Mouse (Mus musculus) limb, embryonic 10.5 days (tissue): ENCODE results near the gene Slc37a1. TPM values are rescaled to one million over a fixed set of nuclear protein-coding genes. Genes with fewer than 3 reads are reported as not detected.

Experiments used
- DNase-seq: peaks from one replicate; pipeline ENCODE4 v3.0.0-alpha.2; 2017; ENCODE audit warnings: low spot score
- H3K27ac ChIP-seq: fragments of 300-500 bp; sonication (generic); 2 replicates; pipeline ENCODE4 v1.5.1; 2016; ENCODE audit warnings: mild to moderate bottlenecking
- H3K27me3 ChIP-seq: fragments of 300-500 bp; sonication (generic); 2 replicates; pipeline ENCODE4 v1.6.1; 2016; ENCODE audit warnings: low read depth, mild to moderate bottlenecking; ENCODE audit not compliant: poor library complexity, severe bottlenecking
- H3K36me3 ChIP-seq: fragments of 300-500 bp; sonication (generic); 2 replicates; pipeline ENCODE4 v1.6.1; 2016; ENCODE audit warnings: mild to moderate bottlenecking, moderate library complexity
- H3K4me1 ChIP-seq: fragments of 300-500 bp; sonication (generic); 2 replicates; pipeline ENCODE4 v1.6.1; 2016
- H3K4me3 ChIP-seq: fragments of 300-500 bp; sonication (generic); 2 replicates; pipeline ENCODE4 v1.5.1; 2016; ENCODE audit warnings: mild to moderate bottlenecking, moderate library complexity
- H3K9me3 ChIP-seq: fragments of 300-500 bp; sonication (generic); replicated peaks from 2 replicates; pipeline ENCODE4 v1.6.1; 2016; ENCODE audit warnings: mild to moderate bottlenecking
- WGBS: fragments of 180-500 bp; shearing (Covaris S2); methylation state at CpG from one replicate; pipeline ENCODE4 v1.1.7; 2016; 5-methylcytosine and 5-hydroxymethylcytosine counted together
- polyA plus RNA-seq: library from polyadenylated mRNA; unstranded; fragments of >200 nt; fragmentation: Nextera tagmentation; extraction: Ambion mirVana; gene quantifications from 2 replicates; pipeline ENCODE4 v1.2.1, GENCODE M21; 2016

Gene Slc37a1
- polyA plus RNA-seq, 1 experiment from 2014 or later = 4.1 TPM

- no peak overlapping the region for H3K27ac ChIP-seq
- H3K9me3 ChIP-seq = no peaks in the 10 kb centered on the region
- DNase-seq = no peak
- H3K4me3 ChIP-seq = no peak overlapping the region
- WGBS = 74% methylated on average over 3 of the region's 3 CpGs
- H3K4me1 ChIP-seq = peaks cover 39% of the 10 kb centered on the region
- peaks cover 39% of the 10 kb centered on the region for H3K27me3 ChIP-seq
- H3K36me3 ChIP-seq = no peaks in the 10 kb centered on the region
These were observed 14.1 kb downstream of the Slc37a1 start for GRCm38 (mm10) chr17:31300736-31301135.

GRCm38 (mm10) chr17:31303401-31303800 is 16.8 kb downstream of the Slc37a1 start:
- no peaks in the 10 kb centered on the region for H3K36me3 ChIP-seq
- H3K4me3 ChIP-seq = no peak overlapping the region

GRCm38 (mm10) chr17:31304895-31305775 is 18.5 kb downstream of the Slc37a1 start:
- H3K27ac ChIP-seq = peak overlapping the region; percentile 27
- H3K36me3 ChIP-seq = no peaks in the 10 kb centered on the region
- 0 out of 2 replicates have a peak, but pooled peaks cover 3% of the 10 kb centered on the region for H3K27me3 ChIP-seq
- peaks cover 45% of the 10 kb centered on the region for H3K4me1 ChIP-seq
- H3K9me3 ChIP-seq = no peaks in the 10 kb centered on the region
- no peak for DNase-seq
- no peak overlapping the region for H3K4me3 ChIP-seq
- 47% methylated on average over 12 of the region's 12 CpGs for WGBS

More at GRCm38 (mm10) chr17:31303401-31303800, 16.8 kb downstream of the Slc37a1 start:
- peaks cover 30% of the 10 kb centered on the region for H3K4me1 ChIP-seq
- no peak overlapping the region for H3K27ac ChIP-seq
- H3K27me3 ChIP-seq = peaks cover 12% of the 10 kb centered on the region
- no peak for DNase-seq
- H3K9me3 ChIP-seq = no peaks in the 10 kb centered on the region
- WGBS = 89% methylated on average over 4 of the region's 4 CpGs

GRCm38 (mm10) chr17:31305776-31306120 is 19.2 kb downstream of the Slc37a1 start:
- DNase-seq = no peak
- WGBS = 74% methylated on average over 5 of the region's 5 CpGs
- H3K9me3 ChIP-seq = no peaks in the 10 kb centered on the region
- H3K27ac ChIP-seq = no peak overlapping the region
- no peaks in the 10 kb centered on the region for H3K27me3 ChIP-seq
- no peak overlapping the region for H3K4me3 ChIP-seq
- H3K36me3 ChIP-seq = no peaks in the 10 kb centered on the region
- H3K4me1 ChIP-seq = peaks cover 45% of the 10 kb centered on the region

- peaks cover 41% of the 10 kb centered on the region for H3K4me1 ChIP-seq
- H3K9me3 ChIP-seq = no peaks in the 10 kb centered on the region
- H3K27ac ChIP-seq = no peak overlapping the region; the same call in 1 of the 2 replicates
- no peak overlapping the region for H3K4me3 ChIP-seq
- H3K36me3 ChIP-seq = no peaks in the 10 kb centered on the region
- H3K27me3 ChIP-seq = no peaks in the 10 kb centered on the region
- 79% methylated on average over 3 of the region's 3 CpGs for WGBS
- no peak for DNase-seq
These were observed 21.2 kb downstream of the Slc37a1 start for GRCm38 (mm10) chr17:31307756-31308155.

- Histone ChIP-seq H3K9me3 (no peaks in the 10 kb centered on the region), H3K36me3 (no peaks in the 10 kb centered on the region), H3K27ac (peak overlapping the region; percentile 30; the same call in 1 of the 2 replicates), H3K4me1 (peaks cover 41% of the 10 kb centered on the region), H3K27me3 (no peaks in the 10 kb centered on the region), H3K4me3 (no peak overlapping the region)
- no peak for DNase-seq
- 93% methylated on average over 7 of the region's 7 CpGs for WGBS
These were observed 21.8 kb downstream of the Slc37a1 start for GRCm38 (mm10) chr17:31308291-31308816.

- Histone ChIP-seq H3K27me3 (no peaks in the 10 kb centered on the region), H3K27ac (peak overlapping the region; percentile 74), H3K4me3 (no peak overlapping the region), H3K9me3 (no peaks in the 10 kb centered on the region), H3K4me1 (peaks cover 41% of the 10 kb centered on the region), H3K36me3 (no peaks in the 10 kb centered on the region)
- DNase-seq = peak; percentile 67
- 27% methylated on average over 6 of the region's 6 CpGs for WGBS
These were observed 22.7 kb downstream of the Slc37a1 start for GRCm38 (mm10) chr17:31309281-31309793.

GRCm38 (mm10) chr17:31311047-31311446 is 24.5 kb downstream of the Slc37a1 start:
- Histone ChIP-seq H3K27ac (no peak overlapping the region), H3K36me3 (no peaks in the 10 kb centered on the region), H3K4me1 (peaks cover 33% of the 10 kb centered on the region), H3K27me3 (no peaks in the 10 kb centered on the region), H3K9me3 (no peaks in the 10 kb centered on the region), H3K4me3 (no peak overlapping the region)
- WGBS = 80% methylated on average over 9 of the region's 9 CpGs
- DNase-seq = no peak

GRCm38 (mm10) chr17:31312648-31313047 is 26.1 kb downstream of the Slc37a1 start:
- DNase-seq = no peak
- no peak overlapping the region for H3K4me3 ChIP-seq
- H3K4me1 ChIP-seq = peaks cover 32% of the 10 kb centered on the region
- no peaks in the 10 kb centered on the region for H3K36me3 ChIP-seq
- no peaks in the 10 kb centered on the region for H3K27me3 ChIP-seq
- no peak overlapping the region for H3K27ac ChIP-seq
- H3K9me3 ChIP-seq = no peaks in the 10 kb centered on the region
- 79% methylated on average over 10 of the region's 10 CpGs for WGBS

- Histone ChIP-seq H3K4me3 (no peak overlapping the region), H3K9me3 (no peaks in the 10 kb centered on the region), H3K36me3 (no peaks in the 10 kb centered on the region), H3K4me1 (peaks cover 13% of the 10 kb centered on the region), H3K27me3 (no peaks in the 10 kb centered on the region), H3K27ac (0 out of 2 replicates have a peak overlapping the region, but pooled peaks have one; percentile 3)
- no peak for DNase-seq
- WGBS = 59% methylated on average over 13 of the region's 13 CpGs
These were observed 28.6 kb downstream of the Slc37a1 start for GRCm38 (mm10) chr17:31315046-31315792.

- 88% methylated on average over 6 of the region's 6 CpGs for WGBS
These were observed 29.4 kb downstream of the Slc37a1 start for GRCm38 (mm10) chr17:31315993-31316392.

GRCm38 (mm10) chr17:31316998-31317397 is 30.4 kb downstream of the Slc37a1 start:
- Histone ChIP-seq H3K9me3 (no peaks in the 10 kb centered on the region), H3K27me3 (no peaks in the 10 kb centered on the region), H3K27ac (no peak overlapping the region), H3K4me1 (peaks cover 16% of the 10 kb centered on the region), H3K36me3 (no peaks in the 10 kb centered on the region), H3K4me3 (no peak overlapping the region)
- no peak for DNase-seq
- 82% methylated on average over 3 of the region's 3 CpGs for WGBS

More at GRCm38 (mm10) chr17:31315993-31316392, 29.4 kb downstream of the Slc37a1 start:
- no peak for DNase-seq
- Histone ChIP-seq H3K27ac (no peak overlapping the region), H3K4me3 (no peak overlapping the region), H3K9me3 (no peaks in the 10 kb centered on the region), H3K27me3 (no peaks in the 10 kb centered on the region), H3K4me1 (peaks cover 13% of the 10 kb centered on the region), H3K36me3 (no peaks in the 10 kb centered on the region)
